Mouse (Mus musculus) brain, embryonic 14.5 days (tissue): ENCODE results near the gene Prss43. TPM values are rescaled to one million over a fixed set of nuclear protein-coding genes. Genes with fewer than 3 reads are reported as not detected.

Experiments used
- DNase-seq: peaks from one replicate; pipeline ENCODE4 v3.0.0-alpha.2; 2011; ENCODE audit warnings: low read depth
- CTCF ChIP-seq: fragments of 200-500 bp; IDR thresholded peaks from 2 replicates; pipeline ENCODE4 v1.5.1; 2012; ENCODE audit warnings: inconsistent platforms, mild to moderate bottlenecking, moderate library complexity, borderline replicate concordance; ENCODE audit not compliant: insufficient read depth, insufficient read length; ENCODE audit errors: extremely low read depth
- POLR2A ChIP-seq: fragments of 200-500 bp; IDR thresholded peaks from 2 replicates; pipeline ENCODE4 v1.6.1; 2012; ENCODE audit warnings: mild to moderate bottlenecking, inconsistent platforms, borderline replicate concordance; ENCODE audit not compliant: poor library complexity, insufficient read depth, insufficient read length, severe bottlenecking; ENCODE audit errors: extremely low read depth
- polyA plus RNA-seq: library from polyadenylated mRNA; depleted of rRNA; stranded (reverse); fragments of >200 nt; gene quantifications from 2 replicates; pipeline ENCODE4 v1.2.3, GENCODE M21; 2012; rRNA removed

The Prss43 gene
- polyA plus RNA-seq: not detected in 2 replicates

GRCm38 (mm10) chr9:110826390-110826789 is at the start of gene Prss43:
Gene Prss43 (plus strand): TSS chr9:110826690.
- no peak for DNase-seq
- no peak for TF ChIP-seq POLR2A
- no peak for TF ChIP-seq CTCF

- peak; percentile 11 for DNase-seq
- TF ChIP-seq CTCF (no peak), POLR2A (no peak)
These were observed 48.4 kb upstream of the Prss43 start for GRCm38 (mm10) chr9:110778100-110778499.

GRCm38 (mm10) chr9:110778559-110778958 is 47.9 kb upstream of the Prss43 start:
- TF ChIP-seq CTCF: no peak
- TF ChIP-seq POLR2A: no peak
- no peak for DNase-seq

- TF ChIP-seq POLR2A (no peak), CTCF (no peak)
- DNase-seq: peak; percentile 18
These were observed 47.1 kb upstream of the Prss43 start for GRCm38 (mm10) chr9:110779242-110779913.

GRCm38 (mm10) chr9:110781256-110781721 is 45.2 kb upstream of the Prss43 start:
- peak; percentile 96 for DNase-seq
- TF ChIP-seq POLR2A (0 out of 2 replicates have a peak, but pooled peaks have one; percentile 4), CTCF (peak; percentile 88)

GRCm38 (mm10) chr9:110781731-110782130 is 44.8 kb upstream of the Prss43 start:
- DNase-seq: peak; percentile 83

GRCm38 (mm10) chr9:110783611-110784010 is 42.9 kb upstream of the Prss43 start:
- DNase-seq: no peak
- no peak for TF ChIP-seq CTCF
- no peak for TF ChIP-seq POLR2A

More at GRCm38 (mm10) chr9:110781731-110782130, 44.8 kb upstream of the Prss43 start:
- TF ChIP-seq CTCF: no peak
- TF ChIP-seq POLR2A: no peak

- DNase-seq: no peak
- TF ChIP-seq POLR2A: no peak
These were observed 38.3 kb upstream of the Prss43 start for GRCm38 (mm10) chr9:110788169-110788568.

GRCm38 (mm10) chr9:110790462-110790861 is 36.0 kb upstream of the Prss43 start:
- no peak for DNase-seq
- TF ChIP-seq POLR2A: no peak

GRCm38 (mm10) chr9:110797013-110797412 is 29.5 kb upstream of the Prss43 start:
- TF ChIP-seq CTCF (no peak), POLR2A (no peak)

GRCm38 (mm10) chr9:110797866-110798265 is 28.6 kb upstream of the Prss43 start, which contains the start of gene Prss42:
Gene Prss42 (plus strand): TSS chr9:110798166.
- TF ChIP-seq CTCF (no peak), POLR2A (no peak)
- no peak for DNase-seq

More at GRCm38 (mm10) chr9:110797013-110797412, 29.5 kb upstream of the Prss43 start:
- no peak for DNase-seq

- DNase-seq: no peak
- TF ChIP-seq POLR2A: no peak
- no peak for TF ChIP-seq CTCF
These were observed 25.5 kb upstream of the Prss43 start for GRCm38 (mm10) chr9:110800834-110801479.

GRCm38 (mm10) chr9:110803294-110803693 is 23.2 kb upstream of the Prss43 start:
- no peak for DNase-seq
- TF ChIP-seq CTCF: no peak
- no peak for TF ChIP-seq POLR2A

GRCm38 (mm10) chr9:110810051-110810450 is 16.4 kb upstream of the Prss43 start:
- TF ChIP-seq POLR2A: no peak
- no peak for TF ChIP-seq CTCF
- DNase-seq: no peak
